Mouse (Mus musculus) telencephalon, adult 2 months (tissue): ENCODE measurements at regions not wholly inside any gene's neighbourhood (a gene's known extent, or its start where the extent isn't known, plus 50 kb on each side); places are given as distances from the start of the nearest gene placed in this dataset.

Experiments
- DNase-seq: peaks from one replicate; pipeline ENCODE4 v3.0.0-alpha.2; 2011; ENCODE audit warnings: low read depth, low spot score

GRCm38 (mm10) chr3:120123155-120123554, 338.9 kb upstream of the Ptbp2 start:
- DNase-seq, result no peak

GRCm38 (mm10) chr3:120083171-120083932, 299.1 kb upstream of the Ptbp2 start:
- DNase-seq, result no peak

DNA sequence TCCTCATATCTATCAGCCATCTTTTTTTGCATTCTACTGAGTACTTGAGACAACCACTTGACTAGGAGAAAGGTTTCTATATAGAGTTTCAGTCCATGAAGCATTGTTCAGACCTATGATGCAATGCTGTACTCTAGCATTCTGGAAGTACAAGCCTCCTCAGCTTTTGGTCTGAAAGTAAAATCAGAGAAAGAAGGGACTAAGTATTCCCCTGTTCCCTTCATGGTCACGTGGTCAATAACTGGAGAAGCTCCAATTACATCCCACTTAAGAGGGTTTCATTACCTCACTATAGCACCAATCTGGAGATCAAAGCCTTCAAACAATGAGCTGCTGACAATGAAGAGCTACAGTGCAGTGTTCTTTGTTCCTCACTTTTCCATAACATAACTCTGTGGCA, 289.3 kb upstream of the Ptbp2 start:
- DNase-seq, result no peak

GRCm38 (mm10) chr3:120065714-120066113, 281.4 kb upstream of the Ptbp2 start:
- no peak for DNase-seq

DNA sequence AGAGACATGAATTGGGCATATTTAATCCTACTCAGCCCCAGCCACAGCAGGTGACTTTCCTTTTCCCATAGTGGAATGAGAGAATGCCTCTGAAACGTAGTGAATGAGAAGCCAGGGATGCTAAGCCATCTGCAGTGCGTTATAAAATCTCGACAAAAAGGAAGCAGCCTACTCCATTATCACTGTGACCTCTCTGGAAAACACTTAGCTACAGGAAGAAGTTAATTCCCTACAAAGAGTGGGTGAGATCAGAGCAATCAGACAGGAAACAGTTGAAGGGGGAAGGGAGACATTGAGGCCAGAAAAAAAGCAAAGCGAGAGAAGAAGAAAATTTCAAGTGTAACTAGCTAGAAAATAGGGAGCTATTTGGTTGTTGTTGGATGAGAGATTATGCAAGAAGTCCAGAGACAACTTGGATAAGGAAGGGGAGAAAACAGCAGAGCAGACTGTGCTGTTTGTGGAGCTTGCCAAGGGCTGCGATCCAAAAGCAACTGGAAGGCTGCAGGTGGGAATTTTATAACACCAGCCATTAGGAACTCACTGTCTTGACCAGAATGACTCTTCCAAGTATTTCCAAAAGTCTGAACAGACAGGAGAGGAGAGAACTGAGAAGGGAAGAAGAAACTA, 280.7 kb upstream of the Ptbp2 start:
- no peak for DNase-seq

- DNase-seq, result no peak
Measured at GRCm38 (mm10) chr3:120062264-120062663, 278.0 kb upstream of the Ptbp2 start.

GRCm38 (mm10) chr3:120059959-120060358, 275.7 kb upstream of the Ptbp2 start:
- DNase-seq, result no peak

GRCm38 (mm10) chr3:120055216-120056154, 271.2 kb upstream of the Ptbp2 start:
- DNase-seq, result no peak

GRCm38 (mm10) chr3:120047238-120047637, 263.0 kb upstream of the Ptbp2 start:
- no peak for DNase-seq

DNA sequence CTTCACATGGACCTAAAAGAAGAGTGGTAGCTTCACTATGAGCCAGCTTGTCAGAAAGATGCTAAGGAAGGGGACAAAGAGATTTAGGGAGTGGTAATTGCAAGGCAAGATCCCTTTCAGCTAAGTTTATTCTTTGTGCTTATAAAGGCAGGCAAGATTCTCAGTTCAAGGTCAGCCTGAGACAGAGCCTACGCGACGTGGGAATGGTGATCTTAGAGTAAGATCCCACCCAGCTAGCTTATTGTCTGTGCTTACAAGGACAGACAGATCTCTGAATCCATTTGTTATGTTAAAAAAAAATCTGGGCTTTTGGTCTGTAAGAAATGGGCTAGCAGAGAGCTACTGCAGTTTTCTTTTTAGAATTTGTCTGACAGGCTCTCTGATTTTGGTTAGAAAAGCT, 253.3 kb upstream of the Ptbp2 start:
- no peak for DNase-seq

DNA sequence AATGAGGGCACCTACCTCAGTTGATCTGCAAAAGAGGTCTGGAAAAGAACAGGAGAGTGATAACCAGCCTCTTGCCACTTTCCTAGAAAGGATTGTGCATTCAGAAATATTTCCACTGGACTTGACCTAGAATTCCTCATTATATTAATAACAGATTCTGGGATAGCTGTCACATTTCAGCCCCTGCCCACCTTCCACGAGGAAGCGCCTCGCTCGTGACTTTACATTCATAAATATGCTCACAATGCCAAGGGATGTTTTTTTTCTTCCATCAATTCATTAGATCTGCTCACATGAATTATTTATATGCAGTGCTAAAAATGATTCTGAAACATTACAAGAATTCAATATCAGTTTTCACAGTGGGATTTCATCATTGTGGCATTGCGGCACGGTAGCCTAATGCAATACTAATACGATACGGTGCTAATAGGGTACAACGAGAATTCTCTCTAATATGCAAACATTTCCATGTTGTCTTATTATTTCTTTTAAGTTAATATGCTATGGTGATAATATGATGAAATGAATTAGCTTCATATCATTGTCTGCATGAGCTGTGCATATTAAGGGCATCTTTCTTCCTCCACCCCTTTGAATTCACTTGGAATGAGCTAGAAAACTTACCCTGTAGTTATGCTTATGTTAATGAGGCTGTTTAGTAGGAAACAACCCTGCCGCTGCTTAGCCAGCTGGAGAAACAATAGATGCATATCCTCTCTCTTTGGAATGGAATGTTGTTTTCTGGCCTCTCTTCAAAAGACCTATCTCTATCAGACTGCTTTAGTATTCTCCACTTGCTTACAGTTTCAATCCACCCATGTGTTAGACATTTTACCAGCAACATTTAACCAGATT, 235.8 kb upstream of the Ptbp2 start:
- DNase-seq, result no peak

- DNase-seq, result no peak
Measured at GRCm38 (mm10) chr3:120015376-120015775, 231.1 kb upstream of the Ptbp2 start.

DNA sequence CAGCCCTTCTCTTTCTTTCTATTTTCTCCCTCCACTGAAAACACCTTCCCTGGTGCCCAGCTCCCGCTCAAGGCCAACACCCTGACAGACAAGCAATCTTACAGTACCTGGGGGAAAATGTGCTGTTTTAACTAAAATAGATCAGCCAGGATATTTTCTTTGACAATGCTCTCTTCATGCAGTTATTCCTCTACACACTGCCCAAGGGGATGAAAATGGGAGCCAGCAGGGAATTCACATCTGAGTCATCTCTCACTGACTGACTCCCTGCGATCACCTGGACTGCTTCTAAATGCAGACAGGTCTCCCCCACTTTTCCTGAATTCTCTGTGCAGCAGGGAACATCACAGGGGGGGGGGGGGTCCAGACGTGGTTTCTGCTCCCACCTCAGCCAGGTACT, 227.6 kb upstream of the Ptbp2 start:
- DNase-seq, result no peak

DNA sequence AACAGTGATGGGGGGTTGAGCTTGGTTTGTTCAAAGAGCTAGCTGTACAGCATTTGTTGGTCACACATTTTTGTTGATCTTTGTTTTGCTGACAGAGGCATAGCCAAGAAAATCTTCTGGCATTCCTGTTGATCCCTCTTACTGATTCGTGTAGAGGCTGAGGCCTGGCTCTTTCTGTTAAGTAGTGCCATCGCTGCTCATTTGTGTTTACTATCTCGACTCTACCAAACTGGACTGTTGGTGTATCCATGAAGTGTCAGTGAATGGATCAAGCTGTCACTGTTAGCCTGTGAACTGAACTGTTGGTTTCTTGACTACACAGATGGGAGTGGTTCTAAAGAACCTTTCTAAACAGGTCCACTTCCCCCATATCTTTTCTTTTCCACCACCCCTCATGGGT, 223.8 kb upstream of the Ptbp2 start:
- DNase-seq, result no peak

DNA sequence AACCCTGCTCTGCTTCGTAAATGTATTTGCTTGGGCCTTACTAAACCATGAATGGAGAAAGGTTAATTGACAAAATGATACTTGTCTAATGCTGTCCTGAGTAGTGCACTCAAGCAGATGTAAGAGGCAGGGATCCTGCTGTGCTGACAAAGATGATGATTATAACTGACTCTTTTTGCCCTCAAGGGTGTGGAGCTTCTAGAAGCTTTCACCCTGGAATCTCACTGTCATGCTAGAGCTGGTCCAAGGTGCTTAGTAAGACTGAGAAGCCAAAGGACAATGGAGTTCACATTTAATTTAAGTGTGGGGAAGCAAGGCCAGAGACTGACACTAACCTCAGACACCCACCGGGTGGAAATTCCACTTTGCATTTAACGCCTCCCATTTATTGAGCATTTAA, 220.3 kb upstream of the Ptbp2 start:
- DNase-seq, result no peak

- DNase-seq, result no peak
Measured at GRCm38 (mm10) chr3:120000281-120000680, 216.0 kb upstream of the Ptbp2 start.

DNA sequence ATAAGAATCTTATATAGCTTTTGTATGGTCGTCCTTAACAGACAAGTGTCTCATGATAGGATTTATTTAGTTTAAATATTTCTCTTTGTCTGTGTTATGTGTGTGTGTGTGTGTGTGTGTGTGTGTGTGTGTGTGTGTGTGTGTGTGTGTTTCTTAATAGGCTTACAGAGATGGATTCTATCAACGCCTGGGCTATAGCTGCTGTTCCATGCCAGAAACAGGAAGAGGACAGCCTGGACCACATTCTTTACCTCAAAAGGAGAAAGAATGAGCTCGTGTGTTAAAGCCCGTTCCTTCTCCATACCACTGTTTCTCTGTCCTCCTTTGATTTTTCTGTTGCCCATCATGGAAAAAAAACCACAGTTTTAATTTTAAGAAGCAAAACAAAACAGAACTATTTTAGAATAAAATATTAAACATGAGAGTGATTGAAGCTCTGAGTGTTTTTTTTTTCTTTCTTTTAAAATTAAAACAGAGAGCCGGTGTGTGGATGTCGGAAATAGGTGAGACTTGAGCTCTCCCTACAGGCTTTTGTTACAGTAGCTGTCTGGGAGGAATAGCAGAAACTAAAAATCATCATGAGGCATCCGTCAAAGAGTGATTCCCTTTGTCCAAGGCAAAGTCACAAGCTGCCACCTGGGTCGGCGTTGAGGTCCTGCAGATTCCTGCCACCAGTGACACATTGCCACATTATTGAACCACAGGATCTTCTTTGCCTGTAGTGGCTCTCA, 212.2 kb upstream of the Ptbp2 start:
- no peak for DNase-seq

DNA sequence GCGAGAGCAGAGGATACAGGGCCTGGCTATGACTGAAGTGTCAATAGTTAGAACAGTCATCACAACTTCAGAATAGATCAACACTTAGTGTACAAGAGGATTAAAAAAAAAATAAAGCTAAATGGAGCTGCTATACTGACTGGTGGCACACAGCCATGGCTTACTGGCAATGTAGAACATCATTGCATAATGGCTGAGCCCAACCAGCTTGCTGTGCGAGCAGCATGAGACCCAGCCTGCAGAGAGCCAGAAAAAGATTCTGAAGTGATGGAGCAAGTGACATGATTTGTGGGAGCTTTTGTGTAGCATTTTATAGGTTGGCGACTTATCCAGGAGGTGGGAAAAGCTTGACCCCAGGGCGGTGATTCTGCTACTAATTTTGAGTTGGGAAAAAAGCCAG, 211.5 kb upstream of the Ptbp2 start:
- peak; percentile 61 for DNase-seq

GRCm38 (mm10) chr3:119987245-119987852, 203.1 kb upstream of the Ptbp2 start:
- no peak for DNase-seq

DNA sequence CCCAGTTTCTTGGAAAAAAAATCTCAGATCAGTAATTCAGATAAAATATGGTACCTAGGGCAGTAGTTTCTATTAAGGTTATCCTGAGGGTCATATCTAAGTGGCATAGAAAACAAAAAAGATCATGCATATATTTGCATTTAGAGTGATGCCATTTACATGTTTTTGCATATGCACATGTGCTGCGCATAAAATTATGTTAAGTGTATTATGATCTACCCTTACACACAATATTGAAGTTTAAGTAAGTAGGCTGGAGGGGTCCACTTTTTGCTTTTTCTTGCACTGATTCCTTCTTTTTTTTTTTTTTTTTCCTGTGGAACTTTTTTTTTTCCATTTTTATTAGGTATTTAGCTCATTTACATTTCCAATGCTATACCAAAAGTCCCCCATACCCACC, 193.1 kb upstream of the Ptbp2 start:
- DNase-seq, result no peak
